Mouse (Mus musculus) mature B cell (primary cell): Measurements from ENCODE around the gene Gprc5b.

ENCODE experiments used
- in situ Hi-C: fragments of 300-500 bp; cut with MboI; formaldehyde crosslinking; loops from 2 replicates; pipeline ENCODE4 v1.14.3; 2019

Gprc5b gene

GRCm38 (mm10) chr7:118990282-118990681 lies 4.7 kb downstream of the Gprc5b start:
- in situ Hi-C loops: loop anchor here (5.0 kb wide), 1 partner anchor 218 kb away; no protein-coding TSS in a partner anchor

- in situ Hi-C loops: no loop called here
Measured at GRCm38 (mm10) chr7:118989275-118989856, 5.6 kb downstream of the Gprc5b start.

GRCm38 (mm10) chr7:118986369-118986768 lies 8.6 kb downstream of the Gprc5b start:
- in situ Hi-C loops: no loop called here

- in situ Hi-C loops: no loop called here
Measured at GRCm38 (mm10) chr7:118985786-118986185, 9.2 kb downstream of the Gprc5b start.

- in situ Hi-C loops: no loop called here
Measured at GRCm38 (mm10) chr7:118983961-118984360, 11.1 kb downstream of the Gprc5b start.

- in situ Hi-C loops: no loop called here
Measured at GRCm38 (mm10) chr7:118982586-118982985, 12.4 kb downstream of the Gprc5b start.

- in situ Hi-C loops: no loop called here
Measured at GRCm38 (mm10) chr7:118981831-118982230, 13.2 kb downstream of the Gprc5b start.

GRCm38 (mm10) chr7:118981346-118981745 lies 13.7 kb downstream of the Gprc5b start:
- in situ Hi-C loops: no loop called here

- in situ Hi-C loops: no loop called here
Measured at GRCm38 (mm10) chr7:118979708-118980107, 15.3 kb downstream of the Gprc5b start.

GRCm38 (mm10) chr7:118979121-118979520 lies 15.9 kb downstream of the Gprc5b start:
- in situ Hi-C loops: no loop called here

GRCm38 (mm10) chr7:118977167-118977543 lies 17.9 kb downstream of the Gprc5b start:
- in situ Hi-C loops: no loop called here

GRCm38 (mm10) chr7:118976414-118977166 lies 18.4 kb downstream of the Gprc5b start:
- in situ Hi-C loops: no loop called here

GRCm38 (mm10) chr7:118975837-118976236 lies 19.2 kb downstream of the Gprc5b start:
- in situ Hi-C loops: no loop called here

- in situ Hi-C loops: no loop called here
Measured at GRCm38 (mm10) chr7:118973377-118973776, 21.6 kb downstream of the Gprc5b start.

- in situ Hi-C loops: no loop called here
Measured at GRCm38 (mm10) chr7:118972306-118972705, 22.7 kb downstream of the Gprc5b start.

GRCm38 (mm10) chr7:118971499-118971898 lies 23.5 kb downstream of the Gprc5b start:
- in situ Hi-C loops: no loop called here

- in situ Hi-C loops: no loop called here
Measured at GRCm38 (mm10) chr7:118968870-118969269, 26.1 kb downstream of the Gprc5b start.

- in situ Hi-C loops: no loop called here
Measured at GRCm38 (mm10) chr7:118965198-118965597, 29.8 kb downstream of the Gprc5b start.

- in situ Hi-C loops: no loop called here
Measured at GRCm38 (mm10) chr7:118964777-118965176, 30.2 kb downstream of the Gprc5b start.

GRCm38 (mm10) chr7:118959209-118959608 lies 35.8 kb downstream of the Gprc5b start:
- in situ Hi-C loops: no loop called here

- in situ Hi-C loops: no loop called here
Measured at GRCm38 (mm10) chr7:118956616-118957246, 38.3 kb downstream of the Gprc5b start.

GRCm38 (mm10) chr7:118954968-118955367 lies 40.0 kb downstream of the Gprc5b start:
- in situ Hi-C loops: no loop called here
